Mouse (Mus musculus): Measurements from ENCODE around the gene Asmt.

Asmt gene

GRCm38 (mm10) chrX:170672594-170673092 is at the start of gene Asmt:
Gene Asmt (plus strand): TSS chrX:170672644.
- DNase-seq (ENCODE audit: inconsistent age in 2 of 2, low spot score in 1 of 2) = peak; percentile 11 to 14

GRCm38 (mm10) chrX:170673233-170673951 is 948 bp downstream of the Asmt start:
- peak; percentile 13 to 15 for DNase-seq (ENCODE audit: inconsistent age in 2 of 2, low spot score in 1 of 2)

GRCm38 (mm10) chrX:170674229-170674771 is 1.9 kb downstream of the Asmt start:
- DNase-seq (ENCODE audit: inconsistent age in 2 of 2, low spot score in 1 of 2) = peak; percentile 24 to 31

GRCm38 (mm10) chrX:170674885-170675876 is 2.7 kb downstream of the Asmt start:
- DNase-seq (ENCODE audit: inconsistent age in 2 of 2, low spot score in 1 of 2) = peak; percentile 12 to 22

- DNase-seq (ENCODE audit: inconsistent age in 2 of 2, low spot score in 1 of 2) = peak; percentile 7 to 22
These were observed 3.6 kb downstream of the Asmt start for GRCm38 (mm10) chrX:170675923-170676605.

- peak in 1 of 2 experiments; percentile 13 for DNase-seq (ENCODE audit: inconsistent age in 2 of 2, low spot score in 1 of 2)
These were observed 4.3 kb downstream of the Asmt start for GRCm38 (mm10) chrX:170676606-170677239.

GRCm38 (mm10) chrX:170677266-170677665 is 4.8 kb downstream of the Asmt start:
- DNase-seq (ENCODE audit: inconsistent age in 2 of 2, low spot score in 1 of 2) = peak in 1 of 2 experiments; percentile 13

GRCm38 (mm10) chrX:170677680-170678079 is 5.2 kb downstream of the Asmt start:
- peak in 1 of 2 experiments; percentile 7 for DNase-seq (ENCODE audit: inconsistent age in 2 of 2, low spot score in 1 of 2)
